Mouse (Mus musculus): Measurements from ENCODE around the gene Nenf. TPM values are rescaled to one million over a fixed set of nuclear protein-coding genes. Genes with fewer than 3 reads are reported as not detected.

The Nenf gene
- polyA plus RNA-seq, 1 experiment from 2014 or later, result 70.5 TPM

DNA sequence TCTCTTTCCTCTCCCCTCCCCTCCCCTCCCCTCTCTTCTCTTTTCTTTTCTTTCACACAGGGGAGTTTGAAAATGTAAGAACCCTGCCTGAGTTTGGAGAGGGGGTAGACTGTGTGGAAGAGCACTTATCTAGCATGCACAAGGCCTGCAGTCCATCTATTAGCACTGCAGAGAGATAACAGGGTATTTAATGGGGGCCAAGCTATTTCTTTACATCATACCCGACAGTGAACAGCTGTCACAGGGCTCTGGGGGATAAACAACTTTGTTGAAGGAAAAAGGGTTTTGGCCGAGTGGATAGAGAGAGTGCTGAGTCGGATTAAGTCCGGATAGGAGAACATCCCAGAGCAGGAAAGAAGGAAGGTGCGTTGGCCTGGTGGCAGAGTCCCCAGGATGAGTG, 31.0 kb upstream of the Nenf start:
- no peak overlapping the region for H3K27ac ChIP-seq (ENCODE audit: low read depth, low read length)

DNA sequence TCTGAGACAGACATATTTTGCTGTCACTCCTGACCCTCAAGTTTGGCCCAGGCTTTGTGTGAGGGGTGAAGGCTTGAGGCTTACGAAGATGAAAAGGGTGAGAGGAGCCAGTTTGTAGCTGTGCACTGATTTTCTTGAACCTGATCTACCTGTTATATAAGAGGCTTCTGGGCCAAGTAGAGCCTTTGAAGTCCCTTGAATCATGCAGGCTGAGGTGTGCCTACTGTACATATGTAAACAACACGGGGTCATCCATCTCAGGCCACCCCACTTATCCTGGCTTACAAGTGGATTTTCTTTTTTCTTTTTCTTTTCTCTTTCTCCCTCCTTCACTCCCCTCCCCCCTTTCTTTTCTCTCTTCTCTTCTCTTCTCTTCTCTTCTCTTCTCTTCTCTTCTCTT, 30.6 kb upstream of the Nenf start:
- Histone ChIP-seq H3K4me3 (ENCODE audit: low read depth, low read length) (no peak overlapping the region), H3K9ac (ENCODE audit: low read length) (no peak overlapping the region), H3K4me1 (ENCODE audit: control insufficient read depth, insufficient read depth, low read length) (no peaks in the 10 kb centered on the region), H3K27ac (ENCODE audit: low read depth, low read length) (no peak overlapping the region), H3K27me3 (ENCODE audit: control insufficient read depth, insufficient read depth, low read length) (no peaks in the 10 kb centered on the region), H3K36me3 (ENCODE audit: control insufficient read depth, insufficient read depth, low read length) (peaks cover 8% of the 10 kb centered on the region), H3K4me2 (no peak overlapping the region), H3K9me3 (ENCODE audit: control insufficient read depth, low read length) (no peaks in the 10 kb centered on the region)
- DNase-seq (ENCODE audit: low spot score, missing footprints) (no peak), ATAC-seq (ENCODE audit: low FRiP score) (no peak)
- WGBS, result 94% methylated on average over 2 of the region's 2 CpGs

More for the DNA sequence above, 31.0 kb upstream of the Nenf start:
- ATAC-seq (ENCODE audit: low FRiP score) (no peak), DNase-seq (ENCODE audit: low spot score, missing footprints) (no peak)
- H3K9ac ChIP-seq (ENCODE audit: low read length), result no peak overlapping the region
- H3K9me3 ChIP-seq (ENCODE audit: control insufficient read depth, low read length), result no peaks in the 10 kb centered on the region
- H3K36me3 ChIP-seq (ENCODE audit: control insufficient read depth, insufficient read depth, low read length), result peaks cover 11% of the 10 kb centered on the region
- no peaks in the 10 kb centered on the region for H3K4me1 ChIP-seq (ENCODE audit: control insufficient read depth, insufficient read depth, low read length)
- whole genome bisulfite sequencing, result 67% methylated on average over 5 of the region's 5 CpGs
- no peak overlapping the region for H3K4me2 ChIP-seq
- H3K27me3 ChIP-seq (ENCODE audit: control insufficient read depth, insufficient read depth, low read length), result no peaks in the 10 kb centered on the region
- no peak overlapping the region for H3K4me3 ChIP-seq (ENCODE audit: low read depth, low read length)

DNA sequence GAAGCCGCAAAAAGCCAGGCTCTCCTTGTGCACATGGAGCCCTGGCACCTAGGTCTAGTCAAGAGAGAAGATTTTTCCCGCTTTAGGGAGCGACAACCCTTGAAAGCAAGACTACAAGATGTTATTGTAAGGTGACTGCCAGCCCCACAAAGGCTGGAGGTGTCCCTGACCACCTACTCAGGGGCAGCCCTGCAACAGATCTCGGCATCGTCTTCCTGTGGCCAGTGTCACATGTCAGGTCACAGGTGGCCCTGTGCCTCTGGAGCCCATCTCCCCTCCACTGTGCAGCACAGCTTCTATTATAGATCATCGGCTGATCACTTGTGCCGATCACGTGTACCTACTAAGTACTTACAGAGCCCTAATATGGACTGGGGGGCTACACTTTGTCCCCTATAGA, 29.6 kb upstream of the Nenf start:
- Histone ChIP-seq H3K36me3 (ENCODE audit: control insufficient read depth, insufficient read depth, low read length) (peaks cover 11% of the 10 kb centered on the region), H3K9me3 (ENCODE audit: control insufficient read depth, low read length) (no peaks in the 10 kb centered on the region), H3K4me3 (ENCODE audit: low read depth, low read length) (no peak overlapping the region), H3K27ac (ENCODE audit: low read depth, low read length) (no peak overlapping the region), H3K4me1 (ENCODE audit: control insufficient read depth, insufficient read depth, low read length) (no peaks in the 10 kb centered on the region), H3K9ac (ENCODE audit: low read length) (no peak overlapping the region), H3K4me2 (no peak overlapping the region), H3K27me3 (ENCODE audit: control insufficient read depth, insufficient read depth, low read length) (no peaks in the 10 kb centered on the region)
- DNase-seq (ENCODE audit: low spot score, missing footprints) (no peak), ATAC-seq (ENCODE audit: low FRiP score) (no peak)
- WGBS, result 94% methylated on average over 8 of the region's 8 CpGs

DNA sequence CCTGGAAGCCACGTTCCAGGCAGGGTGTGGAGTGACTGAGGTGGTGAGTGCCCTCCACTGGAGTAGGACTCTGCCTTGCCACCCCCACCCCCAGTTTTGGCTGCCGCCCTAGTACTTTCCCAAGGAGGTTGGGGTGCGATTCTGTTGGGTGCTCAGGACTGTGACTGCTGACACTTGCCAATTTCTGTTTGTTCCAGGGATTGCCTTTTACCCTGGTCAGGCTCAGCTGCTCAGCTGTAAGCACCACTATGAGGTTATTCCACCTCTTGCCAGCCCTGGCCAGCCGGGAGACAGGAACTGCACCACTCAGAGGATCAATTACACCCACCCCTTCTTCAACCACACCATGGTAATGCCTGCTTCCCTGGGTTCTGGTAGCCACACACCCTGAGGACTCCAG, 22.5 kb upstream of the Nenf start:
- H3K36me3 ChIP-seq (ENCODE audit: control insufficient read depth, insufficient read depth, low read length), result peaks cover 30% of the 10 kb centered on the region
- no peaks in the 10 kb centered on the region for H3K9me3 ChIP-seq (ENCODE audit: control insufficient read depth, low read length)
- DNase-seq (ENCODE audit: low spot score, missing footprints) (no peak), ATAC-seq (ENCODE audit: low FRiP score) (no peak)
- H3K4me1 ChIP-seq (ENCODE audit: control insufficient read depth, insufficient read depth, low read length), result no peaks in the 10 kb centered on the region
- 98% methylated on average over 4 of the region's 4 CpGs for WGBS
- no peaks in the 10 kb centered on the region for H3K27me3 ChIP-seq (ENCODE audit: control insufficient read depth, insufficient read depth, low read length)
- H3K9ac ChIP-seq (ENCODE audit: low read length), result no peak overlapping the region
- H3K4me3 ChIP-seq (ENCODE audit: low read depth, low read length), result no peak overlapping the region
- no peak overlapping the region for H3K4me2 ChIP-seq
- no peak overlapping the region for H3K27ac ChIP-seq (ENCODE audit: low read depth, low read length)

DNA sequence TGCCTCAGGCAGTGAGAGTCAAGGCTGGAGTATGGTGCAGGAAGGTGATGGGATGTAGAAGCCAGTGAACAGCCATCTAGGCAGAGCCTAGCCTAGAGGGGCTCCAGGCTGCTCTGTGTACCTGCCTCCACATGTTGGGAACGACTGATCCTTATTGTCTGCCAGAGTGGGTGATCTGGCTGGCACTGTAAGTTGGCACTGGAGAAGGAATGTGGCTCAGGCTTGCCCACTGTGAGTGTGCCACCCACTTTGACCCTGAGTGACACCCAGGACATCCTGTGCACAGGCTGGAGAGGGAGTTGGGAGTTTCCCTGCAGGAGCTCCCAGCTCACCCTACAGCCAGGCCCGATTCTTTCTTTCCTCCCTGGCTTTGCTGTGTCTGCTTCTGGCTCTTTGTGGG, 21.9 kb upstream of the Nenf start:
- no peaks in the 10 kb centered on the region for H3K9me3 ChIP-seq (ENCODE audit: control insufficient read depth, low read length)
- no peak overlapping the region for H3K4me2 ChIP-seq
- no peak overlapping the region for H3K4me3 ChIP-seq (ENCODE audit: low read depth, low read length)
- no peak overlapping the region for H3K9ac ChIP-seq (ENCODE audit: low read length)
- DNase-seq (ENCODE audit: low spot score, missing footprints), result no peak
- no peak for ATAC-seq (ENCODE audit: low FRiP score)
- H3K36me3 ChIP-seq (ENCODE audit: control insufficient read depth, insufficient read depth, low read length), result peaks cover 30% of the 10 kb centered on the region
- H3K27me3 ChIP-seq (ENCODE audit: control insufficient read depth, insufficient read depth, low read length), result no peaks in the 10 kb centered on the region
- WGBS, result 91% methylated on average over 2 of the region's 2 CpGs
- no peaks in the 10 kb centered on the region for H3K4me1 ChIP-seq (ENCODE audit: control insufficient read depth, insufficient read depth, low read length)
- H3K27ac ChIP-seq (ENCODE audit: low read depth, low read length), result no peak overlapping the region

DNA sequence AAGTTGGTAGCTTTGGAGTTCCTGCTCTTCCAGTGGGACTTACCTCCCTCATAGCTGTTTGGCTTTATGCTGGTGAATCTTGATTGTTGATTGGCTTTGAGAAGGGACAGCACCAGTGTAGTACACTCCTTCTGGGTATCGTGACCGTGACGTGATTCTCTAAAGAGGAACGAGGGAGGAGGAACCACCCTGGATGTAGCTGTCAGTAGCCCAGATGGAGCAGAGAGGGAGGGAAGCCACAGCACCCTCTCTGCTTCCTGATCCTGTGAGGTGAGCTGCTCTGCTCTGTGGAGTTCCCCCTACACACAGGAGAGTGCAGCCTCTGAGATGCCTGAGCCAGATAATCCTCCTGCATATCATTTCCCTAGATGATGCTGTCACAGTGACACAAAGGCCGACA, 16.5 kb upstream of the Nenf start:
- Histone ChIP-seq H3K9me3 (ENCODE audit: control insufficient read depth, low read length) (no peaks in the 10 kb centered on the region), H3K9ac (ENCODE audit: low read length) (no peak overlapping the region), H3K4me3 (ENCODE audit: low read depth, low read length) (no peak overlapping the region), H3K4me2 (no peak overlapping the region), H3K27me3 (ENCODE audit: control insufficient read depth, insufficient read depth, low read length) (no peaks in the 10 kb centered on the region), H3K36me3 (ENCODE audit: control insufficient read depth, insufficient read depth, low read length) (peaks cover 17% of the 10 kb centered on the region; the same call in 1 of the 2 replicates), H3K4me1 (ENCODE audit: control insufficient read depth, insufficient read depth, low read length) (no peaks in the 10 kb centered on the region), H3K27ac (ENCODE audit: low read depth, low read length) (no peak overlapping the region)
- WGBS, result 82% methylated on average over 5 of the region's 5 CpGs
- DNase-seq (ENCODE audit: low spot score, missing footprints), result no peak
- ATAC-seq (ENCODE audit: low FRiP score), result no peak

DNA sequence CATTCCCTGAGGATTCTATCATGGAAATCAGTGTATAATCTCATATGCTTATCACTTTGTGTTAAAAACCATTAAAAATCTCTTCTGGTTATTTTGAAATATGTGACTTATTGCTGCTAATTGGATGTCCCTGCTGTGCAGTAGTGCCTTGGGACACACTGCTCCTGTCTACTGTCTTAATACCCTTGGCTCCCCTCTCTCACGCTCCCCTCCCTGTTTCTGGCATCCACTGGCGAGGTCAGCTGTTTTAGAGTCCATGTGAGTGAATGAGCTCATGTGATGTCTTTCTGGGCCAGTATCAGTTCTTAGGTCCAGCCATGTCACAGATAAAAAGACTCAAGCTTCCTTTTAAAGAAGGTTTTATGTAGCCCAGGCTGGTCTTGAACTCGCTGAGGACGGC, 12.4 kb upstream of the Nenf start:
- no peak overlapping the region for H3K4me3 ChIP-seq (ENCODE audit: low read depth, low read length)
- no peak overlapping the region for H3K9ac ChIP-seq (ENCODE audit: low read length)
- H3K27ac ChIP-seq (ENCODE audit: low read depth, low read length), result no peak overlapping the region
- peaks cover 11% of the 10 kb centered on the region for H3K4me1 ChIP-seq (ENCODE audit: control insufficient read depth, insufficient read depth, low read length)
- no peak overlapping the region for H3K4me2 ChIP-seq
- DNase-seq (ENCODE audit: low spot score, missing footprints) (no peak), ATAC-seq (ENCODE audit: low FRiP score) (no peak)
- H3K27me3 ChIP-seq (ENCODE audit: control insufficient read depth, insufficient read depth, low read length), result no peaks in the 10 kb centered on the region
- peaks cover 9% of the 10 kb centered on the region; the same call in 1 of the 2 replicates for H3K36me3 ChIP-seq (ENCODE audit: control insufficient read depth, insufficient read depth, low read length)
- 89% methylated on average over 4 of the region's 4 CpGs for WGBS
- H3K9me3 ChIP-seq (ENCODE audit: control insufficient read depth, low read length), result no peaks in the 10 kb centered on the region

DNA sequence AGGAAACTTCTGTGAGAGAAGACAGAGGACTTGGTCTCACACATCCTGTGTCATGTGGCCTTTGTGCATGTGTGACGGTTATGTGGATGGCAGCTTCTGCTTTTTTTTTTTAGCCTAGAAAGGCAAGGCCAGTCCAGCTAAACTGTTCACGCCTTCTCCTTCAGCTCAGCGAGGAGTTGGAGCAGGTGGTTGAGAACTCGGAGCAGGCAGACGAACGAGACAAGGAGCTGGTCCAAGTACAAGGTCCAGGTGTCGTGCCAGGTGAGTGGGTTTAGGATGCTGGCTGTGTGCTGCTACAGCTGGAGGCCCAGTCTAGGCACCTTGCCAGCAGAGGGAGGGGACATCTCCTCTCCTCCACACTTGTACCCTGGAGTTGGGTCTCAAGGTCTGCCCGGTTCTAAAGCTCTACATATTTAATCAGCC, 10.0 kb upstream of the Nenf start:
- DNase-seq (ENCODE audit: low spot score, missing footprints), result peak; percentile 81
- H3K27me3 ChIP-seq (ENCODE audit: control insufficient read depth, insufficient read depth, low read length), result no peaks in the 10 kb centered on the region
- no peak for ATAC-seq (ENCODE audit: low FRiP score)
- H3K4me3 ChIP-seq (ENCODE audit: low read depth, low read length), result no peak overlapping the region
- 88% methylated on average over 8 of the region's 8 CpGs for WGBS
- no peak overlapping the region for H3K4me2 ChIP-seq
- H3K4me1 ChIP-seq (ENCODE audit: control insufficient read depth, insufficient read depth, low read length), result peaks cover 11% of the 10 kb centered on the region
- H3K9me3 ChIP-seq (ENCODE audit: control insufficient read depth, low read length), result no peaks in the 10 kb centered on the region
- H3K27ac ChIP-seq (ENCODE audit: low read depth, low read length), result no peak overlapping the region
- no peak overlapping the region for H3K9ac ChIP-seq (ENCODE audit: low read length)
- H3K36me3 ChIP-seq (ENCODE audit: control insufficient read depth, insufficient read depth, low read length), result peaks cover 5% of the 10 kb centered on the region; the same call in 1 of the 2 replicates

DNA sequence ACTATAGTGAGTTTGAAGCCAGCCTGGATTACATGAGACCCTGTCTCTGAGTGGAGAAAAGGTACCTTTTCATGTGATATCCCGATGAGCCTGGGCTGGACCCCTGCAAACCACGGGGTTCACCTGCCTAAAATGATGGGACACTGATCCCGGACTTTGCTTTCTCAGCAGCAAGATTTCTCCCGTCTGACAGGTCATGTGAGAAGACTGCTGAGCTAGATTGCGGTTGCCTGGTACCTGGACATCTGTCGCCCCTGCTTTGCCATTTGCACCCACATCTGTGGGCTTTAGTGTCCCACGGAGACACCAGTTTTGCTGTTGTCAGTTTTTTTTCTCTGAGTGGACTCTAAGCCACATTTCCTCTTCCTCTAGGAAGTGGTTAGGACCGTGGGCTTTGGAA, 9.3 kb upstream of the Nenf start:
- DNase-seq (ENCODE audit: low spot score, missing footprints) (peak; percentile 67), ATAC-seq (ENCODE audit: low FRiP score) (no peak)
- Histone ChIP-seq H3K4me2 (peak overlapping the region; percentile 92), H3K4me3 (ENCODE audit: low read depth, low read length) (no peak overlapping the region), H3K9me3 (ENCODE audit: control insufficient read depth, low read length) (no peaks in the 10 kb centered on the region), H3K9ac (ENCODE audit: low read length) (peak overlapping the region; percentile 90; the same call in 1 of the 2 replicates), H3K36me3 (ENCODE audit: control insufficient read depth, insufficient read depth, low read length) (peaks cover 5% of the 10 kb centered on the region; the same call in 1 of the 2 replicates), H3K27ac (ENCODE audit: low read depth, low read length) (no peak overlapping the region), H3K4me1 (ENCODE audit: control insufficient read depth, insufficient read depth, low read length) (peaks cover 11% of the 10 kb centered on the region), H3K27me3 (ENCODE audit: control insufficient read depth, insufficient read depth, low read length) (no peaks in the 10 kb centered on the region)
- WGBS, result 87% methylated on average over 8 of the region's 8 CpGs

All from midbrain, embryonic 11.5 days (tissue).